Mouse (Mus musculus) embryonic facial prominence, embryonic 10.5 days (tissue): ENCODE results near the gene Rbm8a. TPM values are rescaled to one million over a fixed set of nuclear protein-coding genes. Genes with fewer than 3 reads are reported as not detected.

Experiments used
- DNase-seq: peaks from one replicate; pipeline ENCODE4 v3.0.0-alpha.2; 2017; ENCODE audit warnings: low spot score
- H3K27ac ChIP-seq: fragments of 300-500 bp; sonication (generic); replicated peaks from 2 replicates; pipeline ENCODE4 v1.5.1; 2016; ENCODE audit warnings: mild to moderate bottlenecking
- H3K27me3 ChIP-seq: fragments of 300-500 bp; sonication (generic); replicated peaks from 2 replicates; pipeline ENCODE4 v1.6.1; 2016; ENCODE audit warnings: low read depth, mild to moderate bottlenecking; ENCODE audit not compliant: poor library complexity, severe bottlenecking
- H3K36me3 ChIP-seq: fragments of 300-500 bp; sonication (generic); replicated peaks from 2 replicates; pipeline ENCODE4 v1.6.1; 2016; ENCODE audit warnings: mild to moderate bottlenecking, moderate library complexity
- H3K4me1 ChIP-seq: fragments of 300-500 bp; sonication (generic); 2 replicates; pipeline ENCODE4 v1.6.1; 2016
- H3K4me3 ChIP-seq: fragments of 300-500 bp; sonication (generic); 2 replicates; pipeline ENCODE4 v1.5.1; 2016; ENCODE audit warnings: mild to moderate bottlenecking, moderate library complexity
- H3K9me3 ChIP-seq: fragments of 300-500 bp; sonication (generic); 2 replicates; pipeline ENCODE4 v1.6.1; 2016; ENCODE audit warnings: mild to moderate bottlenecking
- WGBS: fragments of 180-500 bp; shearing (Covaris S2); methylation state at CpG from one replicate; pipeline ENCODE4 v1.1.7; 2016; 5-methylcytosine and 5-hydroxymethylcytosine counted together
- polyA plus RNA-seq: library from polyadenylated mRNA; unstranded; fragments of >200 nt; fragmentation: Nextera tagmentation; extraction: Ambion mirVana; gene quantifications from 2 replicates; pipeline ENCODE4 v1.2.1, GENCODE M21; 2016

Rbm8a gene
- polyA plus RNA-seq, 1 experiment from 2014 or later, result 242 TPM

- no peak overlapping the region for H3K4me3 ChIP-seq
- peaks cover 86% of the 10 kb centered on the region for H3K36me3 ChIP-seq
- WGBS, result 91% methylated on average over 4 of the region's 4 CpGs
- no peaks in the 10 kb centered on the region for H3K4me1 ChIP-seq
- no peak overlapping the region for H3K27ac ChIP-seq
- DNase-seq, result no peak
- no peaks in the 10 kb centered on the region for H3K9me3 ChIP-seq
- no peaks in the 10 kb centered on the region for H3K27me3 ChIP-seq
Measured at GRCm38 (mm10) chr3:96623201-96623600, 6.5 kb upstream of the Rbm8a start.

GRCm38 (mm10) chr3:96632058-96632457 lies 2.3 kb downstream of the Rbm8a start:
- H3K4me3 ChIP-seq, result no peak overlapping the region

GRCm38 (mm10) chr3:96634015-96634414 lies 4.3 kb downstream of the Rbm8a start:
- Histone ChIP-seq H3K4me3 (no peak overlapping the region), H3K4me1 (peaks cover 42% of the 10 kb centered on the region), H3K27ac (no peak overlapping the region), H3K9me3 (no peaks in the 10 kb centered on the region), H3K36me3 (peaks cover 52% of the 10 kb centered on the region), H3K27me3 (no peaks in the 10 kb centered on the region)
- WGBS, result 85% methylated on average over 1 of the region's 1 CpGs
- DNase-seq, result no peak

More at GRCm38 (mm10) chr3:96632058-96632457, 2.3 kb downstream of the Rbm8a start:
- no peak for DNase-seq
- Histone ChIP-seq H3K27ac (no peak overlapping the region), H3K27me3 (no peaks in the 10 kb centered on the region), H3K9me3 (no peaks in the 10 kb centered on the region), H3K4me1 (peaks cover 41% of the 10 kb centered on the region), H3K36me3 (peaks cover 42% of the 10 kb centered on the region)

- Histone ChIP-seq H3K9me3 (no peaks in the 10 kb centered on the region), H3K4me3 (peak within 1 kb of the TSS; percentile 95), H3K4me1 (peaks cover 38% of the 10 kb centered on the region), H3K27me3 (no peaks in the 10 kb centered on the region), H3K27ac (peak within 1 kb of the TSS; percentile 96), H3K36me3 (peaks cover 64% of the 10 kb centered on the region)
- peak; percentile 85 for DNase-seq
- 2% methylated on average over 60 of the region's 60 CpGs for WGBS
Measured at GRCm38 (mm10) chr3:96634928-96635879, 5.5 kb downstream of the Rbm8a start, which contains the start of the genes Pex11b and Gm42957. Gene Pex11b, plus strand, starts transcription at chr3:96635376. Gene Gm42957, plus strand, starts transcription at chr3:96635474.

- H3K4me1 ChIP-seq, result peaks cover 33% of the 10 kb centered on the region
- WGBS, result 13% methylated on average over 15 of the region's 15 CpGs
- no peaks in the 10 kb centered on the region for H3K27me3 ChIP-seq
- peak overlapping the region; percentile 95 for H3K4me3 ChIP-seq
- peak overlapping the region; percentile 96 for H3K27ac ChIP-seq
- DNase-seq, result no peak
- H3K36me3 ChIP-seq, result peaks cover 65% of the 10 kb centered on the region
- H3K9me3 ChIP-seq, result no peaks in the 10 kb centered on the region
Measured at GRCm38 (mm10) chr3:96635906-96636305, 6.2 kb downstream of the Rbm8a start.

GRCm38 (mm10) chr3:96636448-96636847 lies 6.7 kb downstream of the Rbm8a start:
- DNase-seq, result peak; percentile 11
- Histone ChIP-seq H3K4me3 (peak overlapping the region; percentile 95), H3K9me3 (no peaks in the 10 kb centered on the region), H3K36me3 (peaks cover 65% of the 10 kb centered on the region), H3K27ac (peak overlapping the region; percentile 96), H3K27me3 (no peaks in the 10 kb centered on the region), H3K4me1 (peaks cover 28% of the 10 kb centered on the region)
- 67% methylated on average over 11 of the region's 11 CpGs for WGBS

- Histone ChIP-seq H3K36me3 (peaks cover 62% of the 10 kb centered on the region), H3K27ac (no peak overlapping the region), H3K4me3 (no peak overlapping the region), H3K27me3 (no peaks in the 10 kb centered on the region), H3K9me3 (no peaks in the 10 kb centered on the region), H3K4me1 (peaks cover 28% of the 10 kb centered on the region)
- WGBS, result 74% methylated on average over 1 of the region's 1 CpGs
- peak; percentile 59 for DNase-seq
Measured at GRCm38 (mm10) chr3:96639219-96639618, 9.5 kb downstream of the Rbm8a start.

- Histone ChIP-seq H3K36me3 (peaks cover 41% of the 10 kb centered on the region), H3K4me3 (no peak within 1 kb of the TSS), H3K9me3 (no peaks in the 10 kb centered on the region), H3K4me1 (no peaks in the 10 kb centered on the region), H3K27ac (no peak within 1 kb of the TSS), H3K27me3 (no peaks in the 10 kb centered on the region)
- WGBS, result 67% methylated on average over 7 of the region's 7 CpGs
- DNase-seq, result peak; percentile 41
Measured at GRCm38 (mm10) chr3:96645018-96645649, 15.4 kb downstream of the Rbm8a start, which contains the start of gene Itga10. Gene Itga10, plus strand, starts transcription at chr3:96645584.

GRCm38 (mm10) chr3:96647365-96647764 lies 17.6 kb downstream of the Rbm8a start:
- H3K36me3 ChIP-seq, result peaks cover 30% of the 10 kb centered on the region
- H3K9me3 ChIP-seq, result no peaks in the 10 kb centered on the region
- no peak for DNase-seq
- H3K4me3 ChIP-seq, result no peak overlapping the region
- no peak overlapping the region for H3K27ac ChIP-seq
- 79% methylated on average over 3 of the region's 3 CpGs for WGBS
- H3K27me3 ChIP-seq, result no peaks in the 10 kb centered on the region
- no peaks in the 10 kb centered on the region for H3K4me1 ChIP-seq

- Histone ChIP-seq H3K27ac (no peak overlapping the region), H3K27me3 (peaks cover 6% of the 10 kb centered on the region; the same call in 1 of the 2 replicates), H3K9me3 (no peaks in the 10 kb centered on the region), H3K4me1 (peaks cover 19% of the 10 kb centered on the region), H3K36me3 (peaks cover 12% of the 10 kb centered on the region; the same call in 1 of the 2 replicates), H3K4me3 (no peak overlapping the region)
- 86% methylated on average over 2 of the region's 2 CpGs for WGBS
- no peak for DNase-seq
Measured at GRCm38 (mm10) chr3:96660901-96661300, 31.2 kb downstream of the Rbm8a start.

GRCm38 (mm10) chr3:96662731-96663316 lies 33.1 kb downstream of the Rbm8a start:
- WGBS, result 46% methylated on average over 8 of the region's 8 CpGs
- Histone ChIP-seq H3K4me3 (peak overlapping the region; percentile 48), H3K27me3 (peaks cover 6% of the 10 kb centered on the region; the same call in 1 of the 2 replicates), H3K4me1 (peaks cover 19% of the 10 kb centered on the region), H3K9me3 (no peaks in the 10 kb centered on the region), H3K27ac (peak overlapping the region; percentile 75), H3K36me3 (0 out of 2 replicates have a peak, but pooled peaks cover 1% of the 10 kb centered on the region)
- no peak for DNase-seq
